Mouse (Mus musculus) stomach, postnatal 0 days (tissue): ENCODE measurements around the gene Eef1a1.

Experiments used
- CTCF ChIP-seq: IDR thresholded peaks from 2 replicates; pipeline ENCODE4 v1.5.1; 2016; ENCODE audit warnings: antibody characterized with exemption, low read depth, mild to moderate bottlenecking, moderate library complexity
- EP300 ChIP-seq: optimal IDR thresholded peaks from 2 replicates; pipeline ENCODE3; 2016; ENCODE audit warnings: antibody characterized with exemption

- TF ChIP-seq EP300 (no peak), CTCF (no peak)
Observed at GRCm38 (mm10) chr9:78531816-78532215, 42.9 kb upstream of the Eef1a1 start.
